Mouse (Mus musculus) mature B cell (primary cell): ENCODE measurements around the gene March4.

ENCODE experiments used
- in situ Hi-C: fragments of 300-500 bp; cut with MboI; formaldehyde crosslinking; loops from 2 replicates; pipeline ENCODE4 v1.14.3; 2019

March4 gene

DNA sequence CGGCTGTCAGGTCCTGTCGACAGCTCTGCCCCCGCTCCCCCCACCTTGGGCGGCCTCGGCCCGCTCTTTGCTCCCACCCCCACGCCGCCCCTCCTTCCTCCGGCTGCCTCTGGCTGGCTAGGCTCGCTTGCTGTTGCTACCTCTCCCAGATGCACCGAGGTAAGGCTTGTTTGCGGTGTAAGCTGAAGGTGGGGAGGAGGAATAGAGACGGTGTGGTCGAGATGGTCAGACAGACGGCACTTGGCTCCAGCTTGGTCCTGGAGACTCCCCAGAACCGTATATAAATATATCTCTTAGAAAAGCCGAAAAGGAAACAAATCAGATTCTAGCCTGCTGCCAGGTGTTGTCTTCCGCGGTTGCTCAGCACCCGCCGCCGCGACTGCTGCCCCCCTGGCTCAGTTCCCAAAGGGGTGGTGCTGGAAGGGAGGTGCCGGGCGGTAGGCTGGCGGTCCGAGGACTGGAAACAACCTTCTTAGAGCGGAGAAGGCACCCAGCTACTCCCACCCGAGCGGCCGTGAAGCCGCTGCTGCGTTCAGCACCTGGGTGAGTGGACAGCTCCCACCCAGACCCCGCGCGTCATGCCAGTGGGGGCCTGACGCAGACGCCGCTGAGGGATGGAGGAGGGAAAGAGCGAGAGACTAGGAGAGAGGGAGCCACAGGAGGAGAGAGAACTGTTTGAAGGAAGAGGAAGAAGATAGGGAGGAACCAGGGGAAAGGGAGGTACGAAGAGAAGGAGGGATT, at the start of gene March4:
March4 (minus strand) TSS at position 320 of the 741 bp plus-strand sequence.
- in situ Hi-C loops, result no loop called here

DNA sequence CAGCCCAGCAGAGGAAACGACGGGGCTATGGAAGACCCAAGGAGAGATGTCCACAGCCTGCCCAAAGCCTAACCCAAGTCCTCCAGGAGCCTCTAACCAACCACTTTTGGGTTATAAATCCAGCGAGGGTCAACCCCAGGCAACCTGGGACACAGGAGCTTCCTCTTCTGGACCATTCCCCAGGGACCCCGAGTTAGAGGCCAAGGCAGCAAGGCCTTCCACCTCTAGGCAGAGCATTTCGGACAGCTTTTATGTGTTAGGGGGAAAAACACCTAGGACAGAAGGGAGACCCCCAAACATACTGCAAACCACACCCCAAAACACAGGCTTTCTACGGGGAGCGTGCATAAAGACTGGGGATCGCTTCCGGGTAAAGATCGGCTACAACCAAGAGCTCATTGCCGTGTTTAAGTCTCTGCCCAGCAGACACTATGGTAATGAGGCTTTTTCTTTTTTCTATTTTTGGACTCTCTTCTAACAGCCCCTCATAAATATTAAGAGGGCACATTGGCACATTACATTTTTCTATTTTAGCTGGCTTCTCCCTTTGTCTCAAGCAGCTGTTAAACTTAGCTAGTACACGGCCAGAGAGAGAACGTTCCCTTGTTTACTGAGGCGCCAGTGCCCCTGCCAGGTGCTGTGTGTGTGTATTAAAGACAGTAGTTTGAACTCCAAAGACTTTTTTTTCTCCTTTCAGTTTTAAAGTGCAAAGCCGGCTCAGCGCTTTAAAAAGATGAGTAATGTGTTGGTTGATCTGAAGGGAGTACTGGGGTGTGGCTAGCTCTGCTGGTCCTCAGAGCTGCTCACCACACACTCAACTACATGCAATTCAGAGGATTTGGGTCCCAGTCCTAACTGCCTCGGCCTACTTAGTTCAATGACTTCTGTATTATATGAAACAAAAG, 49.5 kb upstream of the March4 start:
- in situ Hi-C loops, result loop anchor here (10.0 to 25.0 kb wide), 2 partner anchors 129 to 1024 kb away; partner anchors contain the start of genes Atic and Rpl37a

- in situ Hi-C loops, result loop anchor here (10.0 to 25.0 kb wide), 2 partner anchors 131 to 1022 kb away; partner anchors contain the start of genes Atic and Rpl37a
Observed at GRCm38 (mm10) chr1:72583906-72584305, 47.2 kb upstream of the March4 start.

DNA sequence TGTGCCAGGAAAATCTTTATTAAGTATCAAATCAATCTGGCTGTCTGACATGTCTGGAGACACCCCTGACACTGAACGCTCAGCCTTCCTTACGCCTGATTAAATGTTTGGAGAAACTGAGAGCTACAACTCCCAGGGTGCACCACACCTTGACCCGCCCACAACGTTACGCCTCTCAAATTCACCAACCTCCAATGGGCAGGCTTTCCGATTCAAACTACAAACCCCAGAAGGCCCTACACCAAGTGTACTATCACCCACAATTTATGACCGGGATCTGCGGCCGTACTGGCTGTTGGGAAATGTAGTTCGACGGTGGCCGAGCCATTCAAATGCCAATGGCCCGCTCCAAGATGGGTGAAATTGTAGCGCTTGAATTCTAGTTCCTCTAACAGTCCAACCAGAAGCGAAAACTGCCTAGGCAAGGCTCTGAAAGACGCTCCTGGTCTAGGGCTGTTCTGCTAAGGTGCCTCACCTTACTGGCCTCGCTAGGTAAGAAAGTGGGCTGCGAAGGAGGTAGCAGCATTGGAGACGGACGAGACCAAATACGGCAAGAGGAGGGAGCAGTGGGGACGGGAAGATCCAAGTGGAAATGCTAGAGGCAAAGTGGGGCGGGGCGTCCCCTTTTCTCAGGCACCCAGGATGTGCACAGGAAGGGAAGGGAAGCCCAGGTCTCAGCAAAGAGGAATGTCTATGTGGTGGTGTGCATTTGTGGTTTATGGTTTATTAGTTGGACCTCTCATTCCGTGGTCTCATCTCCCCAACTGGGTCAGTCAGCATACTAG, 46.4 kb upstream of the March4 start, which contains the start of gene Smarcal1:
Smarcal1 (plus strand) TSS at position 305 of the 785 bp plus-strand sequence.
- in situ Hi-C loops, result loop anchor here (10.0 to 25.0 kb wide), 2 partner anchors 132 to 1021 kb away; partner anchors contain the start of genes Atic and Rpl37a

DNA sequence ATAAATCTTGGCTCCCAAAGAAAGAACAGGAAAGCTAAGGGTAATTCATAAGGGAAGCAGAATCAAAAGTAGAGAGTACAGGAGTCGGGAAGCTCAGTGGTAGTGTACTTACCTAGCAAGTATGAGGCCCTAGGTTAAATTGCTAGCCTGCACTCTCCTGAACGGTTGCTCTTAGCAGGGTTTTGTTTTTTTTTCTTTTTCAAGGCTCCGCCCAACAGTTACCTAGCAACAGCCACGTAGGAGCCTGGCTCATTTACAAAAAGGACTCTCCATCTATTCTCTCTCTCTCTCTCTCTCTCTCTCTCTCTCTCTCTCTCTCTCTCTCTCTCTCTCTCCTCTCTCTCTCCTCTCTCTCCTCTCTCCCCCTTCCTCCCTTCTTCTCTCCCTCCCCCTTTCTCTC, 42.1 kb upstream of the March4 start:
- in situ Hi-C loops, result loop anchor here (25.0 kb wide), 1 partner anchor 1017 kb away; the partner anchor contains the start of gene Atic

DNA sequence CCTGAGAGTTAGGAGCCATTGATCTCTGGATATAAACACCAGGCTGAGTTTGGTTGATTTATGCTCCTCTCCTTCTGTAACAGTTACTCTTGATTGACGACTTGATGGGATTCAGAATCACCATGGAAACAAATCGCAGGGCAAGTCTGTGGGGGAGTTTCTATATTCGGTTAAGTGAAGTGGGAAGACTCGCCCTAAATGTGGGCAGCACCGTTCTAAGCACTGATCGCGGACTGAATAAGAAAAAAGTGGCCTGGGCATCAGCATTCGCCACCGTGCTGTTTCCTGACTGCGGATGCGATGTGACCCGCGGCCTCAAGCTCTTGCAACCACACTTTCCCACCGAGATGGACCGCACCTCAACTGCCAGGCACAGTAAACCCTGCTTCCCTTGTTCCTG, 41.6 kb upstream of the March4 start:
- in situ Hi-C loops, result loop anchor here (25.0 kb wide), 1 partner anchor 1016 kb away; the partner anchor contains the start of gene Atic

DNA sequence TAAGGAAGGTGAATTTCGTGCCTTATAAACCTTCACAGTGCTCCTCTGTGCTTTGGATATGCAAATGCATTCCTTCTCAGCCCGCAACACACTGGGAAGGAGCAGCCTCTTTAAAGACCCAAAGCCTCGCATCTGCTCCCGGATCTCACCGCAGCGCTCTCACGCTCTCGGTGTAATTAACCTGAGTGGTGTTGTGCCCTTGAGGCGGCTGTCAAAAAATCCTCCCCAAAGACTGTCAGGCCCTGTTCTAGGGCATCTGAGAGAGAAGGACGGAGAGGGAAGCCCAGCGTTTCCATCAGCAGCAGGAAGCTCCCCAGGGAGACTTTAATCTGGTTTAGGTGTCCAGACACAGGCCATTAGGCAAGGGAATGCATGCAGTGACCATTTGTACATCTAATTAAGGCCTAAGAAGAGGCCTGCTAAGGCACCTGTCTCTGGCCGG, 40.8 kb upstream of the March4 start:
- in situ Hi-C loops, result loop anchor here (25.0 kb wide), 1 partner anchor 1015 kb away; the partner anchor contains the start of gene Atic

GRCm38 (mm10) chr1:72575121-72575520, 38.4 kb upstream of the March4 start:
- in situ Hi-C loops, result loop anchor here (25.0 kb wide), 1 partner anchor 1013 kb away; the partner anchor contains the start of gene Atic

GRCm38 (mm10) chr1:72574608-72575007, 37.9 kb upstream of the March4 start:
- in situ Hi-C loops, result loop anchor here (25.0 kb wide), 1 partner anchor 1012 kb away; the partner anchor contains the start of gene Atic

DNA sequence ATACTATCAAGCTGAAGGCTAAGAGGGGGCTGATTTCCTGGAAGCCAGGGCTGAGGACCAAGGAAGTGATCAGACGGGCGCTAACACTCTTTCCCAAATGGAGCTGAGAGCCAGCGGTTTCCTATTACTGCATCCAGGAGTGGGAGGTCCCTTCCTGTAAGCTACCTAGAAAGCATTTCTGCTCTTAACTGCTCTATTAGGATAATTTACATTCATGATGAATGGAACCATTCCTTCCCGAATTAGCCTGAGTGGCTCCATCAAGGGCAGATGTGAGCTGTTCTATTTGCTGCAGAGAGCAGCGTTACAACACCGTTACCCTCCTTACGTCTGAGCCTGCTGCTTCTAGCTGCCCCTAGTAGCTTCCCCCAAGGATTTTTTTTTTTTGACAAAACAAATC, 37.3 kb upstream of the March4 start:
- in situ Hi-C loops, result no loop called here

- in situ Hi-C loops, result no loop called here
Observed at GRCm38 (mm10) chr1:72568725-72569124, 32.0 kb upstream of the March4 start.

- in situ Hi-C loops, result no loop called here
Observed at GRCm38 (mm10) chr1:72567056-72567455, 30.3 kb upstream of the March4 start.

GRCm38 (mm10) chr1:72564334-72564962, 27.7 kb upstream of the March4 start:
- in situ Hi-C loops, result no loop called here

- in situ Hi-C loops, result no loop called here
Observed at GRCm38 (mm10) chr1:72558625-72559024, 21.9 kb upstream of the March4 start.

DNA sequence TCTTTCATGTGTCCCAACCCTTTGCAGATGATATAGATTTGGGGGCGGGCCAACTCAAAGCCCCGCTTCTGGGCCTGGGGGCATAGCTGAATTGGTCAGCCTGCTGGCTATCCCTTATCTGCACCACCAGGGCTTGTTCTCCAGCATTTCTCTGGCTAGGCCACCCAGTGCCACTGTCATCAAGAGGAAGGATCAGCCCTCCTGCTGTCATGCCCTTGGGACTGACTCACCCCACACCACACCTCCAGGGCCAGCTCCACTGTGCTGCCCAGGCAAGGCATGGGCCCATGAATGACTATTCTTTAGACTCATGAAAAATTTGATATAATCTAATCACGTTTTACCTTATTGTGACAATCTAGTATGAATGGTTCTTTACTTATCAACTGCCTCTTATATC, 19.7 kb upstream of the March4 start:
- in situ Hi-C loops, result no loop called here

- in situ Hi-C loops, result no loop called here
Observed at GRCm38 (mm10) chr1:72550317-72550716, 13.6 kb upstream of the March4 start.

GRCm38 (mm10) chr1:72538266-72538665, 1.5 kb upstream of the March4 start:
- in situ Hi-C loops, result no loop called here

DNA sequence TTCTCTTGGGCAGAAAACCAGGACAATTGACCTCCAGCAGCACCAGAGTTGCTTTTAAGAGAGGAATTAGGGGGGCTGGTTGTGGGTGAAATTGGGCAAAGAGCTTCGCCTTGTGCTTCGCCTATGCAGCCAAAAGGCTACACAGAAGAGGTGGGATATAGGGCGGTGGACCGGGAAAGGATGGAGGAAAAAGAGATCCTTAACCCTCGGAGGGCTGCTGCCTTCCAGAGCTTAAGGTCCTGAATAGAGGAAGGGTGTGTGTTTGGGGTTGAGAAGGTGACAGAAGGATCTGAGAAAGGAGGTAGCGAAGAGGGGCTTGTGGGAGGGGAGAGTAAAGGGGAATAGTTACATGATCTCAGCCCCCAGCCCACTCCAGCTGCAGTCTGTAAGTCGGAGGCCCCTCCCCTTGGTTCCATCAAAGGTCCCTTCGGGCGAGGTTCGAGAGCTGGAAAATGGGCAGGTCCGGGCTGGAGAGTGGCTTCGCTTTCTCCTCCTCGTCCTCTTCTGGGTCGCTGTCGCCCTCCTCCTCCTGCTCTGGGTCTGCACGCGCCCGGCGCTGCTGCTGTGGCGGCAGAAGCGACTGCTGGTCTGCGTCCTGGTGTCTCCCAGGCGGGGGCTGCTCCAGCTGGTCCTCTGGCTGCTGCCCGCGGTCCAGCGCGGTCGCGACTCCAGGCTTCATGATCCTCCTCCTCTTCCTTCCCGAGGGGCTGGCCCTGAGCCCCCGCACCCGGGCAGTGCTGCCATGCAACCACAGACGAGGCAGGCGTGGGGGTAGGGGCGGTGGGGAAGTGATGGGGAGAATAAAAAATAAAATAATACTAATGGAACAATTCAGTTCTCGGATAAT, 782 bp downstream of the March4 start:
- in situ Hi-C loops, result no loop called here

DNA sequence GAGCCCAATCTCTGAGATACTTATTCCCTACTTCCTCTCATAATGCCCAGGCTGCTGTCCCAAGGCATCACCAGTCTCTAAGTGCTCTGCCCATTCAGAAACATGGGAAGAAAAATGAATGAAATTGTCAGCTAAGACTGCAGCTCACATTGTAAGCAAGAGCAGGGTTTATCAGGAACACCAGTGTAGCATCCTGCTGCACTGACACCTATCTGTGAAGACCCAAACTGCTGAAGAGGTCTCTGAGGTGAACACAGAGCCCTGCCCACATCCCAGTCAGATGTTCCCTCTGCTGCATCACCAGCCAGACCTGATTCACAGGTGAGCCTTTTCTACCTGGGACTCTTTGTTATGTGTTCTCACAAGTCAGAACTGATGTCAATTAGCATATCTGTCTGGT, 3.3 kb downstream of the March4 start:
- in situ Hi-C loops, result no loop called here

GRCm38 (mm10) chr1:72532926-72533325, 3.8 kb downstream of the March4 start:
- in situ Hi-C loops, result no loop called here
